Mouse (Mus musculus): Measurements from ENCODE around the gene Pde10a.

DNA sequence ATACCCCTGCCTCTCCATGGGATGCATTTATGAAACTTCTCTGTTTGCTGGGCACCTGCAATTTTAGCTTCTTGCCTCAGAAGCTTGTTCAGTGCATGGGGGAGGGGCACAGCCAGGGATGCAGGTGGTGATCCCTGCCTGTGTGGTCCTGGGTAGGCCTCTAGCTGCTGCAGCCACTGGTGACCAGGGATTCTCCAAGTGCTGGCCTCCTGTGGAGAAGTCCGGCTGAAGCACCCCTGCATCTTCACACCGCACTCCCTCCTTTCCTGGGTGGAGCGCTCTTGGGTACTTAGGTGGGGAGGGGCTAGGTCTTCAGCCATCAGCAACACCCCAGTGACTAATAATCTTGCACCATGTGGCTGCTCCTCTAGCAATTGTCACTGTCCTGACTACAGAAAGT, 1.2 kb upstream of the Pde10a start:
- TF ChIP-seq POLR2A (IDR thresholded peaks at IDR 0.05; ENCODE audit: insufficient read depth, low read depth, low read length) = no peak
- TF ChIP-seq CTCF (IDR thresholded peaks at IDR 0.05) = no peak
- TF ChIP-seq EP300 (IDR thresholded peaks at IDR 0.05; ENCODE audit: insufficient read depth, low read depth, low read length) = no peak
